Mouse (Mus musculus) lung, postnatal 0 days (tissue): Measurements from ENCODE around the gene Hhat. TPM values are rescaled to one million over a fixed set of nuclear protein-coding genes. Genes with fewer than 3 reads are reported as not detected.
A peak's percentile ranks its signal among the peaks of the same experiment; 100 is the strongest.

ENCODE experiments used
- ATAC-seq: fragments of 200-750 bp; cut with Nextera tagmentation; 2 replicates; pipeline ENCODE4 v1.8.0; 2017; ENCODE audit warnings: moderate library complexity
- DNase-seq: peaks from one replicate; pipeline ENCODE4 v3.0.0-alpha.2; 2016; ENCODE audit warnings: low spot score
- H3K27ac ChIP-seq: fragments of 300-500 bp; sonication (generic); 2 replicates; pipeline ENCODE4 v1.5.1; 2014; ENCODE audit warnings: antibody characterized with exemption, mild to moderate bottlenecking, low read length, mixed read lengths
- H3K27me3 ChIP-seq: fragments of 300-500 bp; sonication (generic); replicated peaks from 2 replicates; pipeline ENCODE4 v1.6.1; 2014; ENCODE audit warnings: low read length, mixed read lengths; ENCODE audit not compliant: insufficient read depth
- H3K36me3 ChIP-seq: fragments of 300-500 bp; sonication (generic); 2 replicates; pipeline ENCODE4 v1.6.1; 2014; ENCODE audit warnings: low read length, mixed read lengths; ENCODE audit not compliant: insufficient read depth
- H3K4me1 ChIP-seq: fragments of 300-500 bp; sonication (generic); 2 replicates; pipeline ENCODE4 v1.6.1; 2014; ENCODE audit warnings: antibody characterized with exemption, low read depth, low read length, mixed read lengths; ENCODE audit not compliant: insufficient read depth
- H3K4me2 ChIP-seq: fragments of 300-500 bp; sonication (generic); replicated peaks from 2 replicates; pipeline ENCODE4 v1.6.1; 2014; ENCODE audit warnings: low read depth, mild to moderate bottlenecking, low read length, moderate library complexity, mixed read lengths
- H3K4me3 ChIP-seq: fragments of 300-500 bp; sonication (generic); 2 replicates; pipeline ENCODE4 v1.5.1; 2014; ENCODE audit warnings: low read depth, low read length
- H3K9ac ChIP-seq: fragments of 300-500 bp; sonication (generic); replicated peaks from 2 replicates; pipeline ENCODE4 v1.6.1; 2014; ENCODE audit warnings: low read depth, mild to moderate bottlenecking
- H3K9me3 ChIP-seq: fragments of 300-500 bp; sonication (generic); 2 replicates; pipeline ENCODE4 v1.6.1; 2016; ENCODE audit warnings: low read length, mixed read lengths
- CTCF ChIP-seq: IDR thresholded peaks from 2 replicates; pipeline ENCODE4 v1.5.1; 2016; ENCODE audit warnings: antibody characterized with exemption, mild to moderate bottlenecking
- EP300 ChIP-seq: IDR thresholded peaks from 2 replicates; pipeline ENCODE4 v1.6.1; 2016; ENCODE audit warnings: antibody characterized with exemption, mild to moderate bottlenecking, control low read depth
- WGBS: fragments of 180-500 bp; shearing (Covaris S2); extraction: QIAGEN DNeasy Blood & Tissue Kit; methylation state at CpG from one replicate; pipeline ENCODE4 v1.1.7; 2014; 5-methylcytosine and 5-hydroxymethylcytosine counted together
- polyA plus RNA-seq: library from polyadenylated mRNA; unstranded; fragments of >200 nt; fragmentation: Nextera tagmentation; extraction: Ambion mirVana; gene quantifications from 2 replicates; pipeline ENCODE4 v1.2.1, GENCODE M21; 2015

The Hhat gene
- polyA plus RNA-seq, 1 experiment from 2014 or later = 2.4 TPM

GRCm38 (mm10) chr1:192473134-192473533, 297.9 kb downstream of the Hhat start:
- H3K9ac ChIP-seq = no peak overlapping the region
- 92% methylated on average over 6 of the region's 6 CpGs for WGBS

GRCm38 (mm10) chr1:192472366-192472765, 298.7 kb downstream of the Hhat start:
- no peak overlapping the region for H3K4me3 ChIP-seq
- H3K9ac ChIP-seq = no peak overlapping the region
- TF ChIP-seq EP300 = no peak
- TF ChIP-seq CTCF = no peak
- H3K27me3 ChIP-seq = no peaks in the 10 kb centered on the region
- no peaks in the 10 kb centered on the region; the same call in 1 of the 2 replicates for H3K4me1 ChIP-seq
- H3K36me3 ChIP-seq = no peaks in the 10 kb centered on the region
- WGBS = 47% methylated on average over 4 of the region's 4 CpGs
- ATAC-seq = no peak
- no peak overlapping the region for H3K27ac ChIP-seq
- no peaks in the 10 kb centered on the region for H3K9me3 ChIP-seq
- DNase-seq = peak; percentile 52
- H3K4me2 ChIP-seq = no peak overlapping the region

More at GRCm38 (mm10) chr1:192473134-192473533, 297.9 kb downstream of the Hhat start:
- Histone ChIP-seq H3K9me3 (no peaks in the 10 kb centered on the region), H3K27me3 (no peaks in the 10 kb centered on the region), H3K27ac (no peak overlapping the region), H3K4me3 (no peak overlapping the region), H3K36me3 (no peaks in the 10 kb centered on the region), H3K4me2 (no peak overlapping the region), H3K4me1 (no peaks in the 10 kb centered on the region; the same call in 1 of the 2 replicates)
- DNase-seq (no peak), ATAC-seq (no peak)
- TF ChIP-seq CTCF (no peak), EP300 (no peak)

GRCm38 (mm10) chr1:192463732-192464131, 307.3 kb downstream of the Hhat start:
- no peak for TF ChIP-seq EP300
- no peak for TF ChIP-seq CTCF
- Histone ChIP-seq H3K27me3 (no peaks in the 10 kb centered on the region), H3K4me3 (no peak overlapping the region), H3K4me1 (no peaks in the 10 kb centered on the region), H3K36me3 (no peaks in the 10 kb centered on the region), H3K9ac (no peak overlapping the region), H3K27ac (no peak overlapping the region), H3K9me3 (no peaks in the 10 kb centered on the region), H3K4me2 (no peak overlapping the region)
- ATAC-seq (no peak), DNase-seq (no peak)
- 62% methylated on average over 4 of the region's 4 CpGs for WGBS

GRCm38 (mm10) chr1:192457526-192458206, 313.4 kb downstream of the Hhat start:
- Histone ChIP-seq H3K9ac (no peak overlapping the region), H3K36me3 (no peaks in the 10 kb centered on the region), H3K27ac (no peak overlapping the region), H3K9me3 (no peaks in the 10 kb centered on the region), H3K27me3 (no peaks in the 10 kb centered on the region), H3K4me1 (no peaks in the 10 kb centered on the region), H3K4me2 (no peak overlapping the region), H3K4me3 (no peak overlapping the region)
- ATAC-seq = no peak
- WGBS = 78% methylated on average over 6 of the region's 6 CpGs
- DNase-seq = peak; percentile 36
- no peak for TF ChIP-seq CTCF
- no peak for TF ChIP-seq EP300

GRCm38 (mm10) chr1:192457037-192457436, 314.0 kb downstream of the Hhat start:
- H3K9me3 ChIP-seq = no peaks in the 10 kb centered on the region
- no peak for DNase-seq
- no peak overlapping the region for H3K4me3 ChIP-seq
- H3K4me1 ChIP-seq = no peaks in the 10 kb centered on the region
- no peak for ATAC-seq
- H3K27me3 ChIP-seq = no peaks in the 10 kb centered on the region
- no peak overlapping the region for H3K4me2 ChIP-seq
- no peaks in the 10 kb centered on the region for H3K36me3 ChIP-seq
- H3K9ac ChIP-seq = no peak overlapping the region
- TF ChIP-seq CTCF (no peak), EP300 (no peak)
- H3K27ac ChIP-seq = no peak overlapping the region
- 28% methylated on average over 3 of the region's 3 CpGs for WGBS

GRCm38 (mm10) chr1:192454981-192455380, 316.0 kb downstream of the Hhat start:
- DNase-seq (no peak), ATAC-seq (no peak)
- H3K4me1 ChIP-seq = no peaks in the 10 kb centered on the region
- H3K9ac ChIP-seq = no peak overlapping the region
- no peak overlapping the region for H3K4me2 ChIP-seq
- no peak overlapping the region for H3K27ac ChIP-seq
- H3K27me3 ChIP-seq = no peaks in the 10 kb centered on the region
- H3K36me3 ChIP-seq = no peaks in the 10 kb centered on the region
- 57% methylated on average over 4 of the region's 4 CpGs for WGBS
- H3K4me3 ChIP-seq = no peak overlapping the region
- no peaks in the 10 kb centered on the region for H3K9me3 ChIP-seq
- TF ChIP-seq CTCF (no peak), EP300 (no peak)

- H3K9ac ChIP-seq = no peak overlapping the region
- H3K4me1 ChIP-seq = no peaks in the 10 kb centered on the region; the same call in 1 of the 2 replicates
- DNase-seq (no peak), ATAC-seq (no peak)
- TF ChIP-seq CTCF (no peak), EP300 (no peak)
- H3K9me3 ChIP-seq = no peaks in the 10 kb centered on the region
- H3K4me3 ChIP-seq = no peak overlapping the region
- H3K36me3 ChIP-seq = no peaks in the 10 kb centered on the region
- no peak overlapping the region for H3K27ac ChIP-seq
- H3K4me2 ChIP-seq = no peak overlapping the region
- H3K27me3 ChIP-seq = no peaks in the 10 kb centered on the region
- 17% methylated on average over 1 of the region's 1 CpGs for WGBS
These were observed 316.5 kb downstream of the Hhat start for GRCm38 (mm10) chr1:192454501-192454900.
